Mouse (Mus musculus) spleen, adult 10 weeks (tissue): ENCODE results near the gene Prl8a9. TPM values are rescaled to one million over a fixed set of nuclear protein-coding genes. Genes with fewer than 3 reads are reported as not detected.

Experiments
- polyA plus RNA-seq: library from polyadenylated mRNA; stranded (reverse); fragments of 350-450 nt; fragmentation: Illumina TruSeq; extraction: RNeasy Lipid Tissue Mini Kit (QIAGEN cat#74804); gene quantifications from one replicate; pipeline ENCODE4 v1.2.3, GENCODE M21; 2015; ENCODE audit warnings: low replicate concordance; ENCODE audit not compliant: insufficient read depth

Gene Prl8a9
- polyA plus RNA-seq = not detected

DNA sequence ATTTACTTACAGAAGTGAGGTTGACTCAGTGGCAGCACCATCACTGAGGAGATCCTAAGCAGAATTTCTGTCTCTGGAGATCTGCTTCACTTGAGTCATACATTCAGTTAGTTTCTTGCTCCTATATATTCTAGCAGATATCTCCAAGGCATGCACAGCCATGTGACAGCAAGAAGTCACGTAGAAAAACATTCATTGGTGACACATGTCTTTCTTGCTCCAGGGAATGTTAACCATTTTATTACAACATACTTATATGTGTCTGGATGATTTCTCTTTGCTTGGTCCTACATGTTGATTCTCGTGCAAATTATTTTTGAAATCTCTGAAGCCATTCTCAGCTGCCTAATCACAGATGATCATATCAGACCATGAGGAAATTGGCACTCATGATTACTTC is at the start of gene Prl8a9:
TSS of gene Prl8a9 (minus strand) at position 101 of the 400 bp plus-strand sequence.

DNA sequence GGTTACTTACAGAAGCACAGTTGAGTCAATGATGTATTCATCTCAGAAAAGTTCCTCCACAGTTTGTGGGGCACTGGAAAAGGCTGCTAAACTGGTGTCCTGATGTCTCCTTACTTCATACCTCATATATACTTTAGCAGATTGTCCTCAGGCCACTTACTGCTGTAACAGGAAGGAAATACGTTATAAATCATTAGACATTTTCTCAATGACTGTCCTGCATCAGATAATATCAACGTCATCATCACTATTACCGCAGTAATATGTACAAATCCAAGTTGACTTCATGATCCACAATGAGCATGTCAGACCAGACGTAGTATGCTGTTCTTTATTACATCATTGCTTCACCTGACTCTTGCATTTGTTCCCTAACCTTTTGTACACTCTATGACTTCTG is 46.1 kb upstream of the Prl8a9 start, which contains the start of gene Prl7b1:
TSS of gene Prl7b1 (minus strand) at position 101 of the 400 bp plus-strand sequence.

DNA sequence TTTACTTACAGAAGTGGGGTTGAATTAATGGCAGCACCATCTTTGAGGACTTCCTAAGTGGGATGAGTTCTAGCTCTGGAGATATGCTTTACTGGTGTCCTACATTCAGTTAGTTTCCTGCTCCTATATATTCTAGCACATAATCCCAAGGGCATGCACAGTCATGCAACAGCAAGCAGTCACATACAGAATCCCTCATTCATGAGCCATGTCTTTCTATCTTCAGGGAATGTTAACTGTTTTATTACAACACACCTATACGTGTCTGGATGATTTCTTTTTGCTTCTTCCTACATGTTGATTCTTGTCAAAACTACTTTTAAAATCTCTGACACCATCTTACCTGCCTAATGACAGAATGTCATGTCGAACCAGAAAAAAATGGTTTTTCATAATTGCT is 17.7 kb upstream of the Prl8a9 start, which contains the start of gene Prl8a1:
TSS of gene Prl8a1 (minus strand) at position 101 of the 400 bp plus-strand sequence.

GRCm38 (mm10) chr13:27513117-27513516 is 51.3 kb downstream of the Prl8a9 start, which contains the start of gene Prl8a8:
Prl8a8 (minus strand) TSS chr13:27513217.

Other genes with a start within 250 kb of the Prl8a9 start
- not detected for gene Prl8a2, start 218.9 kb downstream of the Prl8a9 start, polyA plus RNA-seq
- not detected for gene Prl2b1, start 173.8 kb downstream of the Prl8a9 start, polyA plus RNA-seq
- not detected for gene Prl8a6, start 125.9 kb downstream of the Prl8a9 start, polyA plus RNA-seq
- gene Prl8a8, start 51.4 kb downstream of the Prl8a9 start, polyA plus RNA-seq = not detected
- not detected for gene Prl8a1, start 17.6 kb upstream of the Prl8a9 start, polyA plus RNA-seq
- not detected for gene Prl7b1, start 46.0 kb upstream of the Prl8a9 start, polyA plus RNA-seq
- not detected for gene Prl7a1, start 77.9 kb upstream of the Prl8a9 start, polyA plus RNA-seq
- gene Prl7a2, start 103.4 kb upstream of the Prl8a9 start, polyA plus RNA-seq = not detected
- gene Prl7d1, start 152.1 kb upstream of the Prl8a9 start, polyA plus RNA-seq = not detected
- gene Prl7c1, start 216.2 kb upstream of the Prl8a9 start, polyA plus RNA-seq = not detected
- not detected for gene Prl2a1, start 237.0 kb upstream of the Prl8a9 start, polyA plus RNA-seq